In the genomic region with DNA sequence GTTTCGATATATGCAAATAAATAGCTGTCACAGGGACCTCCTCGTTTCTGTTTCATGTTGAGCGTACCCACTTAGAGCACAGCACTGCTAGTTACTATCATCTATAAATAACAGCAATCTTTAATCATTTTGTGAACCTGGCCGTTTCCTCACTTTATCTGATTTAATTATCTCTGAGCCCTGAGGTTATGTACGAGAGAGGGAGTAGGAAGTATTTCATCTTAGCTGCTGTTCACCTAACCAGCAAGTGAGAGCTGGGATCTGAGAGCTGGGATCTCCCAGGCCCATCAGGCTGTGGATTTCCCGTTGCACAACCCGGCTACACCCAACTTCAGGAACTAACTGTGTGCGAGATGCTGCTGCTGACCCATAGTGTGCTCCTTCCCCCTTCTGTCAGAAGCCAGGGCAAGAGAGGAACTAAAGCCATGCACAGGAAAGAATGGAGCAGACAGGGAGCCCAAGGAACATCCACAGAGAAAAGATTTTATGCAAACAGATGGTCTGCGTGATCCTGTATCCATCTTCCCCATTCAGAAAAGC, we compare ENCODE assay signal across 17 mouse cellular contexts. TPM values are rescaled to one million over a fixed set of nuclear protein-coding genes. Genes with fewer than 3 reads are reported as not detected.
DNase-seq lines count a peak whose midpoint lies in the region; ATAC-seq and TF ChIP-seq lines count a peak whose summit lies in the region.
"Had no signal": no experiment of that assay in that cellular context is flagged by ENCODE, and none has a peak within 500 bp of the region (broad histone marks: within the 10 kb centered on the region; RNA-seq: fewer than 3 reads in every experiment).

No protein-coding gene starts in this region.

- no peak for ATAC-seq in midbrain, embryonic 11.5 days (ENCODE audit: low FRiP score)
- ATAC-seq in midbrain, embryonic 13.5 days, result no peak
- peak; percentile 39 to 50; a peak in 2 of 4 replicates for ATAC-seq in hematopoietic stem cell, adult 5-6 weeks (replicated peaks in 1 of 2; ENCODE audit: insufficient read depth in 1 of 2, low FRiP score in 2 of 2, low TSS enrichment in 1 of 2, low read depth in 1 of 2, poor library complexity in 2 of 2, severe bottlenecking in 2 of 2)
- no peak for ATAC-seq in neural tube, embryonic 13.5 days (ENCODE audit: low read depth)
- no peak for ATAC-seq in erythroblast, adult 5-6 weeks (replicated peaks; ENCODE audit: low FRiP score, poor library complexity, severe bottlenecking)

- no peak for DNase-seq in gastrocnemius, adult 2 months
- DNase-seq in gastrocnemius, postnatal 10 days, result no peak
- no peak for DNase-seq in midbrain, embryonic 11.5 days (ENCODE audit: low spot score, missing footprints)
- no peak for DNase-seq in left cerebral cortex, adult 11 months (ENCODE audit: low spot score)
- DNase-seq: adrenal gland, postnatal 25 days; cerebellum, adult 11-12 months had no signal

- no peak overlapping the region for H3K4me2 ChIP-seq in midbrain, embryonic 11.5 days
- no peak overlapping the region for H3K4me2 ChIP-seq in midbrain, embryonic 13.5 days (replicated peaks)
- no peak overlapping the region for H3K4me2 ChIP-seq in neural tube, embryonic 13.5 days
- H3K4me2 ChIP-seq: forebrain, embryonic 12.5 days; hindbrain, embryonic 12.5 days; limb, embryonic 15.5 days; midbrain, embryonic 12.5 days; stomach, embryonic 15.5 days had no signal

- peak overlapping the region; percentile 16; the same call in 1 of the 2 replicates for H3K9ac ChIP-seq in midbrain, embryonic 11.5 days (ENCODE audit: low read length)
- H3K9ac ChIP-seq in midbrain, embryonic 13.5 days (replicated peaks), result no peak overlapping the region
- peak overlapping the region; percentile 34; the same call in 1 of the 2 replicates for H3K9ac ChIP-seq in neural tube, embryonic 13.5 days
- H3K9ac ChIP-seq: forebrain, embryonic 12.5 days; hindbrain, embryonic 12.5 days; limb, embryonic 15.5 days; stomach, embryonic 15.5 days had no signal

- no peak overlapping the region for H3K4me3 ChIP-seq in gastrocnemius, adult 2 months
- H3K4me3 ChIP-seq in midbrain, embryonic 11.5 days (ENCODE audit: low read depth, low read length), result no peak overlapping the region
- no peak overlapping the region for H3K4me3 ChIP-seq in midbrain, embryonic 13.5 days (replicated peaks)
- no peak overlapping the region for H3K4me3 ChIP-seq in neural tube, embryonic 13.5 days
- H3K4me3 ChIP-seq: forebrain, embryonic 12.5 days; hindbrain, embryonic 12.5 days; limb, embryonic 15.5 days; midbrain, embryonic 12.5 days; stomach, embryonic 15.5 days had no signal

- 71% methylated on average over 9 of the region's 9 CpGs for WGBS in midbrain, embryonic 11.5 days
- 71% methylated on average over 9 of the region's 9 CpGs for WGBS in midbrain, embryonic 13.5 days
- 62% methylated on average over 9 of the region's 9 CpGs for WGBS in neural tube, embryonic 13.5 days

- H3K27ac ChIP-seq in gastrocnemius, adult 2 months, result peak overlapping the region; percentile 13; the same call in 1 of the 2 replicates
- no peak overlapping the region for H3K27ac ChIP-seq in midbrain, embryonic 11.5 days (ENCODE audit: low read depth, low read length)
- no peak overlapping the region for H3K27ac ChIP-seq in midbrain, embryonic 13.5 days
- no peak overlapping the region for H3K27ac ChIP-seq in neural tube, embryonic 13.5 days (replicated peaks)
- H3K27ac ChIP-seq: forebrain, embryonic 12.5 days; hindbrain, embryonic 12.5 days; limb, embryonic 15.5 days; midbrain, embryonic 12.5 days; stomach, embryonic 15.5 days had no signal

- intact Hi-C loops in gastrocnemius, adult 2 months (cut with DNase I), result loop anchor here (1.0 to 10.0 kb wide), 2 partner anchors 181 to 268 kb away; no protein-coding TSS in a partner anchor

- peaks cover 6% of the 10 kb centered on the region; the same call in 1 of the 2 replicates for H3K4me1 ChIP-seq in midbrain, embryonic 11.5 days (ENCODE audit: control insufficient read depth, insufficient read depth, low read length)
- peaks cover 16% of the 10 kb centered on the region for H3K4me1 ChIP-seq in midbrain, embryonic 13.5 days (replicated peaks)
- H3K4me1 ChIP-seq in neural tube, embryonic 13.5 days (replicated peaks), result peaks cover 29% of the 10 kb centered on the region

- no peaks in the 10 kb centered on the region for H3K36me3 ChIP-seq in midbrain, embryonic 11.5 days (ENCODE audit: control insufficient read depth, insufficient read depth, low read length)
- no peaks in the 10 kb centered on the region for H3K36me3 ChIP-seq in midbrain, embryonic 13.5 days
- no peaks in the 10 kb centered on the region for H3K36me3 ChIP-seq in neural tube, embryonic 13.5 days
- H3K36me3 ChIP-seq: forebrain, embryonic 12.5 days; hindbrain, embryonic 12.5 days; limb, embryonic 15.5 days; midbrain, embryonic 12.5 days; stomach, embryonic 15.5 days had no signal

- no peaks in the 10 kb centered on the region for H3K27me3 ChIP-seq in midbrain, embryonic 11.5 days (ENCODE audit: control insufficient read depth, insufficient read depth, low read length)
- peaks cover 3% of the 10 kb centered on the region; the same call in 1 of the 2 replicates for H3K27me3 ChIP-seq in midbrain, embryonic 13.5 days
- H3K27me3 ChIP-seq in neural tube, embryonic 13.5 days, result 0 out of 2 replicates have a peak, but pooled peaks cover 3% of the 10 kb centered on the region
- H3K27me3 ChIP-seq: hindbrain, embryonic 12.5 days; limb, embryonic 15.5 days; midbrain, embryonic 12.5 days; stomach, embryonic 15.5 days had no signal

- no peaks in the 10 kb centered on the region for H3K9me3 ChIP-seq in midbrain, embryonic 11.5 days (ENCODE audit: control insufficient read depth, low read length)
- no peaks in the 10 kb centered on the region for H3K9me3 ChIP-seq in midbrain, embryonic 13.5 days
- H3K9me3 ChIP-seq in neural tube, embryonic 13.5 days, result no peaks in the 10 kb centered on the region
- H3K9me3 ChIP-seq: forebrain, embryonic 12.5 days; hindbrain, embryonic 12.5 days; limb, embryonic 15.5 days; midbrain, embryonic 12.5 days; stomach, embryonic 15.5 days had no signal

- TF ChIP-seq CTCF in gastrocnemius, adult 2 months (IDR thresholded peaks at IDR 0.05), result no peak

RNA-seq across cellular contexts. Expression of gene Slc22a16, which starts 44.5 kb away (rescaled TPM):
- total RNA-seq in gastrocnemius, adult 2 months (2021), result not detected
- not detected for total RNA-seq in gastrocnemius, postnatal 10 days (2021)
- polyA plus RNA-seq in midbrain, embryonic 11.5 days (2014; fragmentation: Nextera tagmentation; extraction: Ambion mirVana), result not detected in 2 replicates
- polyA plus RNA-seq in midbrain, embryonic 13.5 days (2015; fragmentation: Nextera tagmentation; extraction: Ambion mirVana), result not detected in 2 replicates
- total RNA-seq in hematopoietic stem cell, adult 5-6 weeks (2017), result not detected in 2 replicates
- not detected in 2 replicates for polyA plus RNA-seq in neural tube, embryonic 13.5 days (2015; fragmentation: Nextera tagmentation; extraction: Ambion mirVana)
- total RNA-seq in erythroblast, adult 5-6 weeks (2015; ENCODE audit: low replicate concordance), result not detected in 2 replicates
- total RNA-seq in erythroblast, adult 5-6 weeks (2017; ENCODE audit: low replicate concordance), result not detected in 2 replicates
- total RNA-seq: adrenal gland, postnatal 25 days; heart, adult 18-20 months; layer of hippocampus, postnatal 25 days had no signal
- polyA plus RNA-seq: forebrain, embryonic 12.5 days; hindbrain, embryonic 12.5 days; limb, embryonic 15.5 days; midbrain, embryonic 12.5 days; stomach, embryonic 15.5 days had no signal

Comparison
In these comparisons a context has a peak if more than half of its experiments do, and no peak if none do; other contexts are left out.
1. ATAC-seq: peak in hematopoietic stem cell, adult 5-6 weeks (2 of 2); none in midbrain, embryonic 11.5 days (single experiment), midbrain, embryonic 13.5 days (single experiment), neural tube, embryonic 13.5 days (single experiment) and erythroblast, adult 5-6 weeks (single experiment).